Mouse (Mus musculus): ENCODE measurements around the gene Casp7. TPM values are rescaled to one million over a fixed set of nuclear protein-coding genes. Genes with fewer than 3 reads are reported as not detected.

Gene Casp7
- total and polyA plus RNA-seq, 3 experiments = 69.4 to 70.4 TPM; not detected in 1

- TF ChIP-seq POLR2AphosphoS5 (IDR thresholded peaks at IDR 0.05; ENCODE audit: borderline replicate concordance, low read depth, low read length) = no peak
- TF ChIP-seq RCOR1 (IDR thresholded peaks at IDR 0.05; ENCODE audit: low read depth, low read length) = peak; percentile 54; the same call in 1 of the 2 replicates
Measured at GRCm38 (mm10) chr19:56457569-56457968, 60.6 kb downstream of the Casp7 start (continued).

DNA sequence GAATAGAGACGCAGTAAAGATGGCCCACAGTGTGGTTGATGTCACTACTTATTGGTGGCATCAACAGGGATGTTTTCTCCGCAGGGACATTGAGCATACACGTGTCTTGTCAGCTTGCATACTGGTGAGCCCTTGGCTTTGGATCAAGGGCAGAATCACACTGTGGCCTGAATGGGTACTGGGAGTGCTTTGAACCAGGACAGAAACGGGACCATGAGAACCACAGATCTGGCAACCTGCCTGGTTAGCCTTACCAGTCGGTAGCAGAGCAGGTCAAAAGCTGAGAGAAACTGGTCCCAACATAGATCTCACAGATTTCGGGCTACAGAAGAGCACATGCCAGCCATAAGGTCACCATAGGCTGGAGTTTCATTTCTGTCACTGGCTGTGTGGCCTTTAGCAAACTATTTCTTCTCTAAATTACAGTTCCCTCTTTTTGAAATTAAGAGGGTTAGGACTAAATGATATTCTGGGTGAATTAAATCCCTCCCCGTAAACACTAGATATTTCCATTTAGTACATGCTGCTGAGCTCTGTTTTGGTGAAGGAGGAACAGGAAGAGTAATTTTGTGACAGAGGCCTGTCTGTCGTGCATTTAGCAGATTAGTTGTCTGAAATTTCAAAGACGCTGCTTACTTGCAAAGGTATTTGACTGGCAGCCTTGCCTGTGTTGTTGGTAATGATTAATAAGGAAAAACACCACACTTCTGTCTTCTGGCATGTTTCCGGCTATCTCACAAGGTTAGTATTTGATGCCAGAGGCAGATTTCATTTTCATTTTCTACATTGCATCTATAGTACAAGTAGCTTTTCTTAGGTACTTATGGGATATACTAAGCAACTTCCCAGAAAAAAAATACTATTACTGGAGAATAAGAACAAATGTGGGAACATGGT lies 62.5 kb downstream of the Casp7 start:
- peak; percentile 55 for DNase-seq (ENCODE audit: low read depth, low spot score)
- Histone ChIP-seq H3K4me3 (ENCODE audit: control insufficient read depth in 1 of 2, insufficient read depth in 1 of 2, low read depth in 2 of 2, low read length in 2 of 2) (no peak overlapping the region), H3K4me1 (ENCODE audit: control insufficient read depth in 1 of 2, insufficient read depth in 2 of 2, low read length in 2 of 2) (peaks cover 53 to 68% of the 10 kb centered on the region in 2 experiments), H3K36me3 (ENCODE audit: control insufficient read depth in 1 of 2, insufficient read depth in 2 of 2, low read length in 2 of 2) (peaks cover 0 to 51% of the 10 kb centered on the region in 2 experiments; a peak in 2 of 4 replicates), H3K9ac (ENCODE audit: control insufficient read depth, low read depth, low read length, poor library complexity, severe bottlenecking) (peak overlapping the region; percentile 6; the same call in 1 of the 2 replicates), H3K9me3 (replicated peaks; ENCODE audit: insufficient read depth, low read length) (no peaks in the 10 kb centered on the region), H3K27ac (ENCODE audit: control insufficient read depth, low read depth, low read length) (peak overlapping the region; percentile 46), H3K79me2 (ENCODE audit: control insufficient read depth, insufficient read depth, low read length, poor library complexity) (no peaks in the 10 kb centered on the region), H3K27me3 (ENCODE audit: control insufficient read depth in 1 of 2, insufficient read depth in 2 of 2, low read length in 2 of 2) (no peaks in the 10 kb centered on the region)
- TF ChIP-seq MAX (IDR thresholded peaks at IDR 0.05; ENCODE audit: low read length) = peak; percentile 55; the same call in 1 of the 2 replicates
- no peak for TF ChIP-seq NELFE (IDR thresholded peaks at IDR 0.05; ENCODE audit: low read depth, low read length)
- 0 out of 2 replicates have a peak, but pooled peaks have one; percentile 12 for TF ChIP-seq ETS1 (IDR thresholded peaks at IDR 0.05; ENCODE audit: low read depth, low read length)
- TF ChIP-seq EP300 (IDR thresholded peaks at IDR 0.05; ENCODE audit: low read depth in 1 of 2, low read length in 2 of 2) = peak in 1 of 2 experiments; percentile 53; a peak in 2 of 4 replicates
- 0 out of 2 replicates have a peak, but pooled peaks have one; percentile 42 for TF ChIP-seq E2F4 (IDR thresholded peaks at IDR 0.05; ENCODE audit: borderline replicate concordance, low read depth, low read length)
- TF ChIP-seq MYB (IDR thresholded peaks at IDR 0.05; ENCODE audit: low read depth, low read length) = no peak
- TF ChIP-seq MYC (IDR thresholded peaks at IDR 0.05; ENCODE audit: low read depth, low read length) = 0 out of 2 replicates have a peak, but pooled peaks have one; percentile 51

DNA sequence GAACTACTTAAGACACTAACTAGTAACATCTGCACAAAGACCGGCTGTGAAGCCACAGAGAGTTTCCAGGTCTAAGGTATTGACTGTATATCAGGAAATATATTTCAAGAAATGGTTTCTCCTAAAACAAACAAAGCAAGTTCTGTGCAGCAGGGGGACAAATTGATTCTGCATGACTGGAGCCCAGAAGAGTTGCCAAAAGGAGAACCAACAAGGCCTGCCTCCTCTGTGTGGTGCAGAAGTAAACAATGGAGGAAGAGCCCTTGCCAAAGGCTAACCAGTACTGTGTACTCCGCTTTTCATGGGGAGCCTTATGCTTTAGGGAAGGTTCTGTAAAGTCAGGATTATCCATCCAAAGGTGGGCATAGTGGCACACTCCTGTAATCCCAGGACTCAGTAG lies 63.3 kb downstream of the Casp7 start:
- peak overlapping the region; percentile 26; the same call in 1 of the 2 replicates for H3K27ac ChIP-seq (ENCODE audit: control insufficient read depth, low read depth, low read length)
- no peaks in the 10 kb centered on the region for H3K79me2 ChIP-seq (ENCODE audit: control insufficient read depth, insufficient read depth, low read length, poor library complexity)
- H3K9ac ChIP-seq (ENCODE audit: control insufficient read depth, low read depth, low read length, poor library complexity, severe bottlenecking) = no peak overlapping the region
- no peaks in the 10 kb centered on the region for H3K9me3 ChIP-seq (replicated peaks; ENCODE audit: insufficient read depth, low read length)
- DNase-seq (ENCODE audit: low read depth, low spot score) = peak; percentile 82
- no peak overlapping the region for H3K4me3 ChIP-seq (ENCODE audit: control insufficient read depth in 1 of 2, insufficient read depth in 1 of 2, low read depth in 2 of 2, low read length in 2 of 2)
- TF ChIP-seq POLR2A (IDR thresholded peaks at IDR 0.05; ENCODE audit: control insufficient read depth in 1 of 2, insufficient read depth in 1 of 2, low read depth in 1 of 2, low read length in 2 of 2, poor library complexity in 1 of 2) (no peak), SIN3A (IDR thresholded peaks at IDR 0.05; ENCODE audit: low read length) (peak; percentile 29; the same call in 1 of the 2 replicates), RCOR1 (IDR thresholded peaks at IDR 0.05; ENCODE audit: low read depth, low read length) (0 out of 2 replicates have a peak, but pooled peaks have one; percentile 24), SMC3 (IDR thresholded peaks at IDR 0.05; ENCODE audit: low read depth, low read length) (0 out of 2 replicates have a peak, but pooled peaks have one; percentile 3), CTCF (IDR thresholded peaks at IDR 0.05 in 2 of 3, conservative IDR thresholded peaks at IDR 0.05 in 1 of 3; ENCODE audit: control insufficient read depth in 1 of 3, insufficient read depth in 1 of 3, low read depth in 2 of 3, low read length in 3 of 3, poor library complexity in 1 of 3, severe bottlenecking in 1 of 3) (no peak), HCFC1 (IDR thresholded peaks at IDR 0.05; ENCODE audit: low read depth, low read length) (peak; percentile 45; the same call in 1 of the 2 replicates), TBP (IDR thresholded peaks at IDR 0.05; ENCODE audit: low read depth, low read length) (0 out of 2 replicates have a peak, but pooled peaks have one; percentile 41), MAZ (IDR thresholded peaks at IDR 0.05; ENCODE audit: low read depth, low read length) (peak; percentile 39; the same call in 1 of the 2 replicates), EP300 (IDR thresholded peaks at IDR 0.05; ENCODE audit: low read depth in 1 of 2, low read length in 2 of 2) (0 out of 4 replicates have a peak, but pooled peaks have one; percentile 21 to 26), ZNF384 (IDR thresholded peaks at IDR 0.05; ENCODE audit: low read depth, low read length) (peak; percentile 39; the same call in 1 of the 2 replicates), MYC (IDR thresholded peaks at IDR 0.05; ENCODE audit: low read depth, low read length) (0 out of 2 replicates have a peak, but pooled peaks have one; percentile 50), JUND (IDR thresholded peaks at IDR 0.05; ENCODE audit: low read depth, low read length) (no peak), CHD1 (IDR thresholded peaks at IDR 0.05; ENCODE audit: low read depth, low read length) (peak; percentile 63; the same call in 1 of the 2 replicates)
- peaks cover 0 to 52% of the 10 kb centered on the region in 2 experiments; a peak in 2 of 4 replicates for H3K36me3 ChIP-seq (ENCODE audit: control insufficient read depth in 1 of 2, insufficient read depth in 2 of 2, low read length in 2 of 2)
- no peaks in the 10 kb centered on the region for H3K27me3 ChIP-seq (ENCODE audit: control insufficient read depth in 1 of 2, insufficient read depth in 2 of 2, low read length in 2 of 2)
- H3K4me1 ChIP-seq (ENCODE audit: control insufficient read depth in 1 of 2, insufficient read depth in 2 of 2, low read length in 2 of 2) = peaks cover 53 to 70% of the 10 kb centered on the region in 2 experiments
